Mouse (Mus musculus) spleen, postnatal 10 days (tissue): Measurements from ENCODE around the gene Vwa8.

Source experiments
- DNase-seq, 2 experiments: peaks; one replicate each; pipeline ENCODE4 v3.0.0; 2021 to 2022; ENCODE audit warnings: low spot score in 2 of 2

Gene Vwa8

GRCm38 (mm10) chr14:79181748-79182147, 332.9 kb downstream of the Vwa8 start:
- DNase-seq = no peak

- DNase-seq = no peak
Measured at GRCm38 (mm10) chr14:79182801-79183200, 333.9 kb downstream of the Vwa8 start.

- DNase-seq = no peak
Measured at GRCm38 (mm10) chr14:79183261-79183660, 334.4 kb downstream of the Vwa8 start.

- DNase-seq = no peak
Measured at GRCm38 (mm10) chr14:79184071-79184470, 335.2 kb downstream of the Vwa8 start.

GRCm38 (mm10) chr14:79185018-79185685, 336.3 kb downstream of the Vwa8 start:
- no peak for DNase-seq

- no peak for DNase-seq
Measured at GRCm38 (mm10) chr14:79186976-79187375, 338.1 kb downstream of the Vwa8 start.

- DNase-seq = no peak
Measured at GRCm38 (mm10) chr14:79196711-79197110, 347.9 kb downstream of the Vwa8 start.

- DNase-seq = peak in 1 of 2 experiments; percentile 5
Measured at GRCm38 (mm10) chr14:79198066-79198465, 349.2 kb downstream of the Vwa8 start.

GRCm38 (mm10) chr14:79200133-79200891, 351.5 kb downstream of the Vwa8 start:
- peak in 1 of 2 experiments; percentile 9 for DNase-seq

- DNase-seq = peak in 1 of 2 experiments; percentile 8
Measured at GRCm38 (mm10) chr14:79200892-79201285, 352.0 kb downstream of the Vwa8 start.

- DNase-seq = peak in 1 of 2 experiments; percentile 7
Measured at GRCm38 (mm10) chr14:79202722-79203362, 354.0 kb downstream of the Vwa8 start.

GRCm38 (mm10) chr14:79203496-79204158, 354.8 kb downstream of the Vwa8 start:
- DNase-seq = peak in 1 of 2 experiments; percentile 9

- peak in 1 of 2 experiments; percentile 7 for DNase-seq
Measured at GRCm38 (mm10) chr14:79204866-79205265, 356.0 kb downstream of the Vwa8 start.

GRCm38 (mm10) chr14:79206210-79206609, 357.4 kb downstream of the Vwa8 start:
- DNase-seq = peak in 1 of 2 experiments; percentile 15

- no peak for DNase-seq
Measured at GRCm38 (mm10) chr14:79208468-79208867, 359.6 kb downstream of the Vwa8 start.

- peak in 1 of 2 experiments; percentile 5 for DNase-seq
Measured at GRCm38 (mm10) chr14:79209813-79210212, 361.0 kb downstream of the Vwa8 start.

- DNase-seq = peak in 1 of 2 experiments; percentile 10
Measured at GRCm38 (mm10) chr14:79212380-79212991, 363.6 kb downstream of the Vwa8 start.

- peak in 1 of 2 experiments; percentile 7 for DNase-seq
Measured at GRCm38 (mm10) chr14:79214129-79214528, 365.3 kb downstream of the Vwa8 start.

GRCm38 (mm10) chr14:79214660-79215249, 365.9 kb downstream of the Vwa8 start:
- peak in 1 of 2 experiments; percentile 9 for DNase-seq

GRCm38 (mm10) chr14:79216366-79216765, 367.5 kb downstream of the Vwa8 start:
- DNase-seq = no peak

- no peak for DNase-seq
Measured at GRCm38 (mm10) chr14:79223431-79224036, 374.7 kb downstream of the Vwa8 start.
